ENCODE assay signal across 10 mouse cellular contexts in the genomic region with DNA sequence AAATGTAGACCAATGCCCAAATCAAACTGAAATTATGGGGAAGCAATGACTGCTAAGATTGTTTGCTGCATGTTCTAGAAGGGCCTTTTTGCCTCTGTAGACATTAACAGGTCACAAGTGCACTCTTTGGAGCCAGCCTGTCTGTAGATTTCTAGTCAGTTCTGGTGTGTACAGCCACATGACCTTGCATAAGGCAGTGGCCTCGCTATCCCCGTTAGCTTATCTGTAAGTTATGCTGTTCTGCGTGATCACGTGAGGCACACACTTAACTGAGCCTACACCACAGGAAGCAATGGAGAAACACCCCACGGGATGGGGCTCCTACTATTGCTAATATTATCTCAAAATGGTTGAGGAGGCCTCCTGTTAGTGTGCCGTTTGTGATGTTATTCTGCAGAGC.
DNase-seq lines count a peak whose midpoint lies in the region; ATAC-seq and TF ChIP-seq lines count a peak whose summit lies in the region.
"Had no signal": no experiment of that assay in that cellular context is flagged by ENCODE, and none has a peak within 500 bp of the region (broad histone marks: within the 10 kb centered on the region; RNA-seq: fewer than 3 reads in every experiment).

No protein-coding gene starts in this region.

- peak in 1 of 2 experiments; percentile 80; a peak in 3 of 4 replicates for TF ChIP-seq EP300 in MEL (IDR thresholded peaks at IDR 0.05; ENCODE audit: low read depth in 1 of 2, low read length in 2 of 2)

- intact Hi-C loops in heart, postnatal 10 days (cut with DNase I): no loop called here

- no peaks in the 10 kb centered on the region for H3K9me3 ChIP-seq in MEL (replicated peaks; ENCODE audit: insufficient read depth, low read length)
- no peaks in the 10 kb centered on the region for H3K9me3 ChIP-seq in lung, embryonic 16.5 days (ENCODE audit: control insufficient read depth, low read length)
- no peaks in the 10 kb centered on the region for H3K9me3 ChIP-seq in forebrain, embryonic 16.5 days (ENCODE audit: control insufficient read depth, low read length)
- no peaks in the 10 kb centered on the region for H3K9me3 ChIP-seq in midbrain, embryonic 10.5 days (replicated peaks)

- H3K4me1 ChIP-seq in MEL (ENCODE audit: control insufficient read depth in 1 of 2, insufficient read depth in 2 of 2, low read length in 2 of 2): peaks cover 17 to 28% of the 10 kb centered on the region in 2 experiments
- no peaks in the 10 kb centered on the region; the same call in 1 of the 2 replicates for H3K4me1 ChIP-seq in lung, embryonic 16.5 days (replicated peaks; ENCODE audit: control insufficient read depth, insufficient read depth, low read length)
- H3K4me1 ChIP-seq in forebrain, embryonic 16.5 days (replicated peaks; ENCODE audit: control insufficient read depth, insufficient read depth, low read length): peaks cover 6% of the 10 kb centered on the region; the same call in 1 of the 2 replicates
- 0 out of 2 replicates have a peak, but pooled peaks cover 3% of the 10 kb centered on the region for H3K4me1 ChIP-seq in midbrain, embryonic 10.5 days

- peak; percentile 89 for ATAC-seq in lung, embryonic 16.5 days (ENCODE audit: low read depth)
- ATAC-seq in forebrain, embryonic 16.5 days: no peak
- ATAC-seq: Patski had no signal

- H3K4me3 ChIP-seq in MEL (ENCODE audit: control insufficient read depth in 1 of 2, insufficient read depth in 1 of 2, low read depth in 2 of 2, low read length in 2 of 2): 0 out of 4 replicates have a peak overlapping the region, but pooled peaks of 1 of the 2 experiments have one; percentile 10
- H3K4me3 ChIP-seq in lung, embryonic 16.5 days (ENCODE audit: low read length): no peak overlapping the region
- no peak overlapping the region for H3K4me3 ChIP-seq in forebrain, embryonic 16.5 days (replicated peaks; ENCODE audit: low read length)
- no peak overlapping the region for H3K4me3 ChIP-seq in midbrain, embryonic 10.5 days

- TF ChIP-seq CTCF in MEL (IDR thresholded peaks at IDR 0.05 in 2 of 3, conservative IDR thresholded peaks at IDR 0.05 in 1 of 3; ENCODE audit: control insufficient read depth in 1 of 3, insufficient read depth in 1 of 3, low read depth in 2 of 3, low read length in 3 of 3, poor library complexity in 1 of 3, severe bottlenecking in 1 of 3): no peak

- H3K79me2 ChIP-seq in MEL (ENCODE audit: control insufficient read depth, insufficient read depth, low read length, poor library complexity): no peaks in the 10 kb centered on the region

- H3K36me3 ChIP-seq in MEL (ENCODE audit: control insufficient read depth in 1 of 2, insufficient read depth in 2 of 2, low read length in 2 of 2): peaks cover 11 to 52% of the 10 kb centered on the region in 2 experiments
- no peaks in the 10 kb centered on the region for H3K36me3 ChIP-seq in lung, embryonic 16.5 days (ENCODE audit: control insufficient read depth, insufficient read depth, low read length)
- no peaks in the 10 kb centered on the region for H3K36me3 ChIP-seq in forebrain, embryonic 16.5 days (ENCODE audit: control insufficient read depth, insufficient read depth)
- peaks cover 16% of the 10 kb centered on the region for H3K36me3 ChIP-seq in midbrain, embryonic 10.5 days

- DNase-seq in MEL (ENCODE audit: low read depth, low spot score): peak; percentile 92
- DNase-seq in c-Kit-negative CD71-positive TER-119-positive erythroid progenitor cells, embryonic 14.5 days (ENCODE audit: low read depth, low spot score): peak; percentile 17
- DNase-seq in heart, postnatal 10 days: peak; percentile 44 to 47
- DNase-seq in cerebellum, postnatal 10 days: no peak
- no peak for DNase-seq in midbrain, embryonic 10.5 days (ENCODE audit: low spot score)
- DNase-seq in layer of hippocampus, adult 18-20 months (ENCODE audit: low spot score in 2 of 2): no peak
- DNase-seq: cerebellum, adult 9-10 months had no signal

- TF ChIP-seq RAD21 in MEL (IDR thresholded peaks at IDR 0.05; ENCODE audit: low read depth, low read length): no peak

- no peak overlapping the region for H3K4me2 ChIP-seq in lung, embryonic 16.5 days (ENCODE audit: low read depth, low read length)
- no peak overlapping the region for H3K4me2 ChIP-seq in forebrain, embryonic 16.5 days (ENCODE audit: low read length)

- 27% methylated on average over 6 of the region's 6 CpGs for WGBS in lung, embryonic 16.5 days
- 68% methylated on average over 6 of the region's 6 CpGs for WGBS in forebrain, embryonic 16.5 days
- 89% methylated on average over 6 of the region's 6 CpGs for WGBS in midbrain, embryonic 10.5 days

- H3K9ac ChIP-seq in MEL (ENCODE audit: control insufficient read depth, low read depth, low read length, poor library complexity, severe bottlenecking): peak overlapping the region; percentile 66
- H3K9ac ChIP-seq in lung, embryonic 16.5 days (ENCODE audit: low read length): no peak overlapping the region
- H3K9ac ChIP-seq in forebrain, embryonic 16.5 days (replicated peaks; ENCODE audit: low read depth, low read length): no peak overlapping the region

- no peaks in the 10 kb centered on the region for H3K27me3 ChIP-seq in MEL (ENCODE audit: control insufficient read depth in 1 of 2, insufficient read depth in 2 of 2, low read length in 2 of 2)
- no peaks in the 10 kb centered on the region for H3K27me3 ChIP-seq in lung, embryonic 16.5 days (ENCODE audit: control insufficient read depth, insufficient read depth, low read depth, low read length)
- H3K27me3 ChIP-seq in forebrain, embryonic 16.5 days (replicated peaks; ENCODE audit: control insufficient read depth, insufficient read depth, low read length): no peaks in the 10 kb centered on the region; the same call in 1 of the 2 replicates
- peaks cover 84% of the 10 kb centered on the region for H3K27me3 ChIP-seq in midbrain, embryonic 10.5 days (ENCODE audit: low read depth, poor library complexity, severe bottlenecking)

- peak in 1 of 2 experiments; percentile 61; a peak in 2 of 4 replicates for TF ChIP-seq POLR2A in MEL (IDR thresholded peaks at IDR 0.05; ENCODE audit: control insufficient read depth in 1 of 2, insufficient read depth in 1 of 2, low read depth in 1 of 2, low read length in 2 of 2, poor library complexity in 1 of 2)

- H3K27ac ChIP-seq in MEL (ENCODE audit: control insufficient read depth, low read depth, low read length): peak overlapping the region; percentile 82
- H3K27ac ChIP-seq in lung, embryonic 16.5 days (ENCODE audit: low read length): no peak overlapping the region
- no peak overlapping the region for H3K27ac ChIP-seq in forebrain, embryonic 16.5 days (ENCODE audit: low read length)
- H3K27ac ChIP-seq in midbrain, embryonic 10.5 days (replicated peaks): no peak overlapping the region

TF ChIP-seq in MEL, 35 proteins besides CTCF, POLR2A, EP300 and RAD21:
- TF ChIP-seq USF1 (IDR thresholded peaks at IDR 0.05; ENCODE audit: low read depth, low read length): peak; percentile 99
- TF ChIP-seq BHLHE40 (IDR thresholded peaks at IDR 0.05; ENCODE audit: borderline replicate concordance, low read depth, low read length): peak; percentile 99
- no peak for TF ChIP-seq MAZ (IDR thresholded peaks at IDR 0.05; ENCODE audit: low read depth, low read length)
- no peak for TF ChIP-seq E2F4 (IDR thresholded peaks at IDR 0.05; ENCODE audit: borderline replicate concordance, low read depth, low read length)
- TF ChIP-seq GATA1 (IDR thresholded peaks at IDR 0.05; ENCODE audit: low read depth, low read length): peak; percentile 84
- TF ChIP-seq MEF2A (IDR thresholded peaks at IDR 0.05; ENCODE audit: extremely low read depth, insufficient replicate concordance, low read depth, low read length, poor library complexity, severe bottlenecking): no peak
- TF ChIP-seq POLR2AphosphoS5 (IDR thresholded peaks at IDR 0.05; ENCODE audit: borderline replicate concordance, low read depth, low read length): no peak
- peak; percentile 85 for TF ChIP-seq SIN3A (IDR thresholded peaks at IDR 0.05; ENCODE audit: low read length)
- TF ChIP-seq MXI1 (IDR thresholded peaks at IDR 0.05; ENCODE audit: low read depth, low read length): peak; percentile 84
- TF ChIP-seq CHD2 (IDR thresholded peaks at IDR 0.05; ENCODE audit: low read length): no peak
- peak; percentile 78 to 95 for TF ChIP-seq USF2 (IDR thresholded peaks at IDR 0.05; ENCODE audit: borderline replicate concordance in 1 of 2, insufficient read depth in 1 of 2, low read depth in 1 of 2, low read length in 2 of 2)
- no peak for TF ChIP-seq ZKSCAN1 (IDR thresholded peaks at IDR 0.05; ENCODE audit: low read depth, low read length)
- TF ChIP-seq TBP (IDR thresholded peaks at IDR 0.05; ENCODE audit: low read depth, low read length): peak; percentile 66
- peak; percentile 70; the same call in 1 of the 2 replicates for TF ChIP-seq ETS1 (IDR thresholded peaks at IDR 0.05; ENCODE audit: low read depth, low read length)
- TF ChIP-seq MAX (IDR thresholded peaks at IDR 0.05; ENCODE audit: low read length): peak; percentile 97
- TF ChIP-seq POLR2AphosphoS2 (IDR thresholded peaks at IDR 0.05; ENCODE audit: low read length): peak; percentile 73; the same call in 1 of the 2 replicates
- TF ChIP-seq TCF12 (IDR thresholded peaks at IDR 0.05; ENCODE audit: low read depth, low read length): peak; percentile 30; the same call in 1 of the 2 replicates
- TF ChIP-seq ZMIZ1 (IDR thresholded peaks at IDR 0.05; ENCODE audit: low read depth, low read length): no peak
- TF ChIP-seq MYC (IDR thresholded peaks at IDR 0.05; ENCODE audit: low read depth, low read length): peak; percentile 74; the same call in 1 of the 2 replicates
- TF ChIP-seq TAL1 (IDR thresholded peaks at IDR 0.05; ENCODE audit: low read length): no peak

Comparison
In these comparisons a context has a peak if more than half of its experiments do, and no peak if none do; other contexts are left out.
1. DNase-seq: peak in MEL (single experiment), c-Kit-negative CD71-positive TER-119-positive erythroid progenitor cells, embryonic 14.5 days (single experiment) and heart, postnatal 10 days (2 of 2); none in cerebellum, postnatal 10 days (0 of 2), midbrain, embryonic 10.5 days (single experiment) and layer of hippocampus, adult 18-20 months (0 of 2).